Mouse (Mus musculus) MEL (cell line): Measurements from ENCODE around the gene Fhit. TPM values are rescaled to one million over a fixed set of nuclear protein-coding genes. Genes with fewer than 3 reads are reported as not detected.

ENCODE experiments used
- DNase-seq: peaks from one replicate; pipeline ENCODE4 v3.0.0; 2011; ENCODE audit warnings: low read depth, low spot score
- H3K27ac ChIP-seq: 2 replicates; pipeline ENCODE4 v1.5.1; 2012; ENCODE audit warnings: low read depth, mild to moderate bottlenecking, control low read depth, low read length, moderate library complexity; ENCODE audit not compliant: control insufficient read depth
- H3K27me3 ChIP-seq, 2 experiments: fragments of 150-350 bp in 1 of 2; sonication (generic) in 1 of 2; 2 replicates each; pipeline ENCODE4 v1.6.1; 2012; ENCODE audit warnings: low read length in 2 of 2, mild to moderate bottlenecking in 2 of 2, improper control_type of control experiment in 1 of 2, moderate library complexity in 1 of 2; ENCODE audit not compliant: insufficient read depth in 2 of 2, control insufficient read depth in 1 of 2
- H3K36me3 ChIP-seq, 2 experiments: 2 replicates each; pipeline ENCODE4 v1.6.1; 2012 to 2014; ENCODE audit warnings: low read length in 2 of 2, improper control_type of control experiment in 1 of 2, inconsistent platforms in 1 of 2, mild to moderate bottlenecking in 1 of 2; ENCODE audit not compliant: insufficient read depth in 2 of 2, control insufficient read depth in 1 of 2
- H3K4me1 ChIP-seq, 2 experiments: fragments of 150-350 bp in 1 of 2; sonication (generic) in 1 of 2; 2 replicates each; pipeline ENCODE4 v1.6.1; 2012; ENCODE audit warnings: low read length in 2 of 2, improper control_type of control experiment in 1 of 2, mild to moderate bottlenecking in 1 of 2; ENCODE audit not compliant: insufficient read depth in 2 of 2, control insufficient read depth in 1 of 2
- H3K4me3 ChIP-seq, 2 experiments: fragments of 150-350 bp in 1 of 2; sonication (generic) in 1 of 2; 2 replicates each; pipeline ENCODE4 v1.5.1; 2012; ENCODE audit warnings: low read depth in 2 of 2, low read length in 2 of 2, mild to moderate bottlenecking in 2 of 2, moderate library complexity in 2 of 2, control low read depth in 1 of 2, improper control_type of control experiment in 1 of 2; ENCODE audit not compliant: control insufficient read depth in 1 of 2, insufficient read depth in 1 of 2
- H3K79me2 ChIP-seq: 2 replicates; pipeline ENCODE4 v1.6.1; 2012; ENCODE audit warnings: mild to moderate bottlenecking, low read length, moderate library complexity; ENCODE audit not compliant: control insufficient read depth, poor library complexity, insufficient read depth
- H3K9ac ChIP-seq: 2 replicates; pipeline ENCODE4 v1.6.1; 2012; ENCODE audit warnings: low read depth, mild to moderate bottlenecking, control low read depth, low read length, moderate library complexity; ENCODE audit not compliant: control insufficient read depth, poor library complexity, severe bottlenecking
- H3K9me3 ChIP-seq: fragments of 150-350 bp; sonication (generic); replicated peaks from 2 replicates; pipeline ENCODE4 v1.6.1; 2012; ENCODE audit warnings: mild to moderate bottlenecking, low read length, improper control_type of control experiment, moderate library complexity; ENCODE audit not compliant: insufficient read depth
- CHD2 ChIP-seq: IDR thresholded peaks from 2 replicates; pipeline ENCODE4 v1.6.1; 2011; ENCODE audit warnings: low read length, improper control_type of control experiment
- CTCF ChIP-seq, 3 experiments: IDR thresholded peaks in 2 of 3; conservative IDR thresholded peaks in 1 of 3; 2 replicates each; pipeline ENCODE4 v1.5.1; 2011 to 2012; ENCODE audit warnings: low read length in 3 of 3, low read depth in 2 of 3, mild to moderate bottlenecking in 2 of 3, improper control_type of control experiment in 1 of 3, inconsistent platforms in 1 of 3, mixed read lengths in 1 of 3, moderate library complexity in 1 of 3; ENCODE audit not compliant: control insufficient read depth in 1 of 3, insufficient read depth in 1 of 3, poor library complexity in 1 of 3, severe bottlenecking in 1 of 3
- ELF1 ChIP-seq: IDR thresholded peaks from 2 replicates; pipeline ENCODE4 v1.6.1; 2014; ENCODE audit warnings: low read depth, mild to moderate bottlenecking, inconsistent platforms, low read length, improper control_type of control experiment, moderate library complexity
- EP300 ChIP-seq, 2 experiments: IDR thresholded peaks; 2 replicates each; pipeline ENCODE4 v1.6.1; 2011; ENCODE audit warnings: improper control_type of control experiment in 2 of 2, low read length in 2 of 2, low read depth in 1 of 2, mild to moderate bottlenecking in 1 of 2
- GATA1 ChIP-seq: IDR thresholded peaks from 2 replicates; pipeline ENCODE4 v1.6.1; 2011; ENCODE audit warnings: low read depth, low read length, improper control_type of control experiment
- JUND ChIP-seq: IDR thresholded peaks from 2 replicates; pipeline ENCODE4 v1.6.1; 2011; ENCODE audit warnings: low read depth, mild to moderate bottlenecking, improper control_type of control experiment, low read length
- MAFK ChIP-seq: IDR thresholded peaks from 2 replicates; pipeline ENCODE4 v1.6.1; 2011; ENCODE audit warnings: low read depth, mild to moderate bottlenecking, low read length, improper control_type of control experiment, borderline replicate concordance
- MAX ChIP-seq: IDR thresholded peaks from 2 replicates; pipeline ENCODE4 v1.6.1; 2011; ENCODE audit warnings: low read length, improper control_type of control experiment
- MEF2A ChIP-seq: IDR thresholded peaks from 2 replicates; pipeline ENCODE4 v1.6.1; 2014; ENCODE audit warnings: low read depth, mild to moderate bottlenecking, inconsistent platforms, low read length, improper control_type of control experiment; ENCODE audit not compliant: poor library complexity, insufficient replicate concordance, severe bottlenecking; ENCODE audit errors: extremely low read depth
- POLR2A ChIP-seq, 2 experiments: IDR thresholded peaks; 2 replicates each; pipeline ENCODE4 v1.6.1; 2011 to 2012; ENCODE audit warnings: low read length in 2 of 2, mild to moderate bottlenecking in 2 of 2, control low read depth in 1 of 2, improper control_type of control experiment in 1 of 2, low read depth in 1 of 2, moderate library complexity in 1 of 2; ENCODE audit not compliant: control insufficient read depth in 1 of 2, insufficient read depth in 1 of 2, poor library complexity in 1 of 2
- POLR2AphosphoS2 ChIP-seq: IDR thresholded peaks from 2 replicates; pipeline ENCODE4 v1.6.1; 2011; ENCODE audit warnings: low read length, improper control_type of control experiment
- RAD21 ChIP-seq: IDR thresholded peaks from 2 replicates; pipeline ENCODE4 v1.6.1; 2011; ENCODE audit warnings: mild to moderate bottlenecking, low read depth, low read length, improper control_type of control experiment
- RCOR1 ChIP-seq: IDR thresholded peaks from 2 replicates; pipeline ENCODE4 v1.6.1; 2012; ENCODE audit warnings: low read depth, mild to moderate bottlenecking, inconsistent platforms, low read length, improper control_type of control experiment
- TCF12 ChIP-seq: IDR thresholded peaks from 2 replicates; pipeline ENCODE4 v1.6.1; 2014; ENCODE audit warnings: low read depth, mild to moderate bottlenecking, inconsistent platforms, low read length, improper control_type of control experiment, moderate library complexity
- ZMIZ1 ChIP-seq: IDR thresholded peaks from 2 replicates; pipeline ENCODE4 v1.6.1; 2012; ENCODE audit warnings: low read depth, mild to moderate bottlenecking, inconsistent platforms, low read length, improper control_type of control experiment, moderate library complexity
- polyA plus RNA-seq, 2 experiments: library from polyadenylated mRNA; stranded (reverse) in 1 of 2; unstranded in 1 of 2; fragments of >175 nt in 1 of 2; fragments of >200 nt in 1 of 2; gene quantifications; 2 replicates each; pipeline versions ENCODE4 v1.2.1 to v1.2.4; 2012; ENCODE audit warnings: low replicate concordance in 2 of 2, low read depth in 1 of 2; ENCODE audit not compliant: insufficient read length in 2 of 2, insufficient read depth in 1 of 2, missing spikeins in 1 of 2
- total RNA-seq: library from RNA; depleted of rRNA; stranded (reverse); fragments of 300-350 nt; gene quantifications from 2 replicates; pipeline ENCODE4 v1.2.3, GENCODE M21; 2012

The Fhit gene
- total and polyA plus RNA-seq, 3 experiments: 0.77 to 1.3 TPM; not detected in 1

DNA sequence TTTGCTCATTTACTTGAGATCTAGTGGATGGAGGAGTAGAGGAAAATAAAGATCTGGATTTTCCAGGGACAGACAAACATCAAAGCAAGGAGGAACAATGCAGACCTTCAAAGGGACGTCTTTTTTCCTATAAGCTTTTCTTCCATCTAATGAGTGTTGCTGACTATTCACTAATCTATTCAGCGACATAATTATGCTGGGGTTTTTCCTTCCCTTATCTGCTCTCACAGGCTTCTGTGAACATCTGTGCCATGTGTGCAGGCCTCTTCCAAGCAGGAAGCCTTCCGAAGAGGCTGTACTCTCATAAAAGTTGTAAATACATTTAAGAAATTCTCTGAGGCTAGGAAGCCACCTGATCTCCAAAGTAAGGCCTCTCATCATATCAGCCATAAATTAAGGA lies 228.2 kb downstream of the Fhit start:
- Histone ChIP-seq H3K79me2 (no peaks in the 10 kb centered on the region), H3K9me3 (no peaks in the 10 kb centered on the region), H3K36me3 (no peaks in the 10 kb centered on the region), H3K4me3 (no peak overlapping the region), H3K9ac (no peak overlapping the region), H3K4me1 (no peaks in the 10 kb centered on the region), H3K27ac (no peak overlapping the region), H3K27me3 (no peaks in the 10 kb centered on the region)
- TF ChIP-seq MAX: no peak
- TF ChIP-seq EP300 (IDR thresholded peaks at IDR 0.05; ENCODE audit: low read depth in 1 of 2, low read length in 2 of 2): no peak
- no peak for TF ChIP-seq ELF1
- TF ChIP-seq POLR2AphosphoS2: no peak
- no peak for DNase-seq

DNA sequence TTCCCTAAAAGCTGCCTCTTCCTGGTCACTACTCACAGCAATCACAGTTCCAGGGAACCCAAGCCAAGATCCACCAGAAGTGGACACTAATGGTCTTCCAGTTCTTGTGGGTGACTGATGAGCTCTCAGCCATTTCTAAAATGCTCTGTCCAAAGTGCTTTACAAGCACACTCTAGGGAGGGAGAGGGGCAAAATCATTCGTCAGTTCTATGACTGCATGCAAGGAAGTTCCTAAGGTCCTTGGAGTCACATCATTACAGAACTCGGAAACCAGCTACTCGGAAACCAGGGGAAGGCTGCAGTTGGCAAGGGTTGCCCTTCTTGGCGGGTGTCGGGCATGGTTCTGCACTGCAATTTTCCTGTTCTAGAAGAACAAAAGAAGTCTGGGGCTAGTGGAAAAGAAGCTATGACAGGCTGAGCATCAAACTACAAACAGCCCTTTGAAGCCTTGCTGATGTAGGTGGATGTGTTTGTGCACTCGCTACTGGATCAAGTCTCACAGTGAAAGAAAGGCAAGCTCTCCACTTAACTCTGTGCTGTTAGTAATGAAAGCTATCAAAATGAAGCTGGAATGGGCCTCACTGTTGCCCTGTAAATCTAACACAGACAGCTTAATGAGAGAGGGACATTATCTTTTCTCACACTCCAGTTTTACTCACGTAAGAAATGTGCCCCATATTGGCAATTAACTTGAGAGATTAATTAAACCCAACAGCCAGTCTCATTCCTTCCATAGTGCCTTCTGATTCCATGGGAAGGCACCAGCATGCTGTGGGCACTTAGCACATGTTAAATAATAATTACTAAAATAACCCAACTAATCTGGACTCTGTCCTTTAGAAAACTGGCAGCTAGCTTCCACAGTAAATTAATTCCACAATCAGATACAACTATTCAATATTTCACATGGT lies 243.7 kb downstream of the Fhit start:
- Histone ChIP-seq H3K27me3 (no peaks in the 10 kb centered on the region), H3K4me3 (no peak overlapping the region), H3K9me3 (no peaks in the 10 kb centered on the region), H3K9ac (no peak overlapping the region), H3K36me3 (no peaks in the 10 kb centered on the region), H3K79me2 (no peaks in the 10 kb centered on the region), H3K4me1 (no peaks in the 10 kb centered on the region), H3K27ac (no peak overlapping the region)
- no peak for DNase-seq
- TF ChIP-seq RCOR1 (no peak), TCF12 (no peak), CHD2 (no peak), JUND (no peak), CTCF (IDR thresholded peaks at IDR 0.05 in 2 of 3, conservative IDR thresholded peaks at IDR 0.05 in 1 of 3; ENCODE audit: control insufficient read depth in 1 of 3, insufficient read depth in 1 of 3, low read depth in 2 of 3, low read length in 3 of 3, poor library complexity in 1 of 3, severe bottlenecking in 1 of 3) (no peak), EP300 (IDR thresholded peaks at IDR 0.05; ENCODE audit: low read depth in 1 of 2, low read length in 2 of 2) (no peak), MAFK (no peak), RAD21 (no peak), GATA1 (no peak), POLR2A (IDR thresholded peaks at IDR 0.05; ENCODE audit: control insufficient read depth in 1 of 2, insufficient read depth in 1 of 2, low read depth in 1 of 2, low read length in 2 of 2, poor library complexity in 1 of 2) (no peak), ZMIZ1 (no peak), MEF2A (no peak)
